Mouse (Mus musculus) right cerebral cortex, postnatal 14 days (tissue): ENCODE results near the gene Asb6.
A peak's percentile ranks its signal among the peaks of the same experiment; 100 is the strongest.

Experiments used
- DNase-seq: peaks from one replicate; pipeline ENCODE4 v3.0.0; 2022

Asb6 gene

GRCm38 (mm10) chr2:30830283-30830795 lies at the start of gene Asb6:
Gene Asb6 (minus strand): TSS chr2:30830333.
- no peak for DNase-seq

GRCm38 (mm10) chr2:30879481-30879880 lies 49.3 kb upstream of the Asb6 start:
- no peak for DNase-seq

GRCm38 (mm10) chr2:30875621-30876432 lies 45.7 kb upstream of the Asb6 start:
- no peak for DNase-seq

DNA sequence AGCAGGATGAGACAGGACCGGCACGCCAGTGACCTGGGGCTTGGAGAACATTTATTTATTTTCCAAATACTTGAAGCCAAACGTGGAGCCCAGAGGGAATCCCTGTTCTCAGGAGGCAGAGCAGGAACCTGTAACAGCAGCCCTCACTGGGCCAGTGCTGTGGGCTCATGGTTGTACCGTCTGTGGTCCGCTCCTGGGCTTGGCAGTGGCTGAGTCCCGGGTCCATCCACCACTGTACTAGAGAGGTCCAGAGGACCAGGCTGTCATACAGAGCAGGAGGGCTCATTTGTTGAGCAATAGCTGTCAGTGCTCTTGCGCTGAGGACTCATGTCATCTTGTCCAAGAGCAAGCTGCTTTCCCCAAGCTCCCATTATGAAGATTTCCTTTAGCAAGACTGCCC lies 45.0 kb upstream of the Asb6 start:
- DNase-seq: no peak

- no peak for DNase-seq
These were observed 44.3 kb upstream of the Asb6 start for GRCm38 (mm10) chr2:30874445-30874844.

GRCm38 (mm10) chr2:30872669-30873068 lies 42.5 kb upstream of the Asb6 start:
- no peak for DNase-seq

DNA sequence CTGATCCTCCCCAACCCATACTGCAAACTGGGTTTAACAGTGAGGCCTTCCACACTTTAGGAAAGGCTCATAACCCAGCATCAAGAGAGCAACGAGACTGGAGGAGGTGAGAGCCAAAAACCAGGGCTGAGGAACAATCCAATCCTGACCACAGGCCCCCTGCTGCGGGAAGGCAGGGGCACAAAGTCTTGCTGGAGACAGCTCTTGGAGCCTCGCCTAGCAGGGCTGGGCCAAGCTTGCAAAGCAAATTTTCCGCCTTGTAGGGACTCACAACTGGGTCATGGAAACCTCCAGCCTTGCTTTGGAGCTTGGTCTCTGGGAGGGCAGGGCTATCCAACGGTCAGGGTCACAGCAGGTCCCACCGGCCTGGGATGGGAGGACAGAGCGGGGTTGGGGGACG lies 40.7 kb upstream of the Asb6 start:
- no peak for DNase-seq

DNA sequence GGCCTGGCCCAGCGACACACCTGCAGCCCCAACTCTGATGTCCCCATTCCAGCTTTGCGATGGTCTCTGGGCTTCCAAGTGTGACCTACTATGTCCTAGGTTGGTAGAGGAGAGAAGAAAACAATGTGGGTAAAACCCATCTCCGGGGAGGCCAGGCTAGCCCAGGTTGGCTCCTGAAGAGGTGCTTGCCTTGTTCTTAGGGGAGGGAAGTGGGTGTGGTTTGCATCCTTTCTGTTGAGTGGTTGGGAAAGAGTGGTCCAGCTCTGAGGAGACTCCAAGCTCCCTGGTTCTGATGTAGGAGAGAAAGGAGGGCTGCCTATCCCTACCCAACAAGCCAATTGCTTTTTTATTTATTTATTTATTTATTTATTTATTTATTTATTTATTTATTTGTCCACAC lies 35.3 kb upstream of the Asb6 start:
- DNase-seq: no peak

DNA sequence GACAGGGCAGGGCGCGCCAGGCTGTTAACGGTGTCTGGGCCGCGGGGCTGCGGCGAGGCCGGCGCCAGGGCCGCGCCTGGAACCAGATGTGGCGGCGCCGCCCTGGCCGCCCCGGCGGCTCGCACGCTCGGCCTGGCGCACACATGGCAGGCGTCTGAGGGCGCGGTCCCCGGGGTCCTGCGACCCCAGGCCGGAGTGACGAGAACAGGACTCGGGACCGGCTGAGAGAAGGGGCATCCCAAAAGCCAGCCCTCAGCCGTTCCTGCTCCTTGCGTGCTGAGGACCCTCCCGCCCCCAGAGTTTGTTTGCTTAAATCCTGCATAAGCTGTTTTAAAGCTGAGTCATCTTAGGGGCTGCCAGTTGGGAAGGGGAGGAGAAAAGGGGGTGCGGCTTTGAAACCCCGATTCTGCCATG lies 34.8 kb upstream of the Asb6 start:
- no peak for DNase-seq

DNA sequence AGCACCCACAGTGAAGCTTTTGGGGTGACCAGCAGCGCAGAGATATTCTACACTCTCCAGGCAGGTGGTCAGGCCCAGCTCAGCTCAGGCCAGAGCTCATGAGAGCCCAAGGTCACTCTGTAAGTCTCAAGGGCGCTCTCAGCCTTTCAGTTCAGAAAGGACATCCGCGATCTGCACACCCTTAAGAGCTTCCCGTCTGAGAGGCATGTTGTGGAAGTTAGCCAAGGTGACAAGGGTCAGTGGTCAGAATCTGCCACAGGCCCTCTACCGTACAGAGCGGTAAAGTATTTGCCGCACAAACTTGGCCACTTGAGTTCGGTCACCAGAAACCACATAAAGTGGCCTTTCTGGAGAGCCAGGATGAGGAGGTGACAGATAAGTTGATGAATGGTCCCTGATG lies 33.4 kb upstream of the Asb6 start:
- no peak for DNase-seq

- no peak for DNase-seq
These were observed 31.9 kb upstream of the Asb6 start for GRCm38 (mm10) chr2:30862081-30862480.

DNA sequence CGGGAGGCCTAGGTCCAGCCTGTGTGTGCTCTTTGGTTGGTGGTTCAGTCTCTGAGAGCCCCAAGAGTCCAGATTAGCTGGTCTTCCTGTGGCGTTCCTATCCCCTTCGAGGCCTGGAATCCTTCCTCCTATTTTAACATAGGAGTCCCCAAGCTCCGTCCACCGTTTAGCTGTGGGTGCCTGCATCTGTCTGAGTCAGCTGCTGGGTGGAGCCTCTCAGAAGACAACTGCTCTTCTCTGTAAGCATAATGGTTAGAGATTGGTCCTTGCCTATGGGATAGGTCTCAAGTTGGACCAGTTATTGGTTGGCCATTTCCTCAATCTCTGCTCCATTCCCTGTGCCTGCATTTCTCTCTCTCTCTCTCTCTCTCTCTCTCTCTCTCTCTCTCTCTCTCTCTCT lies 29.6 kb upstream of the Asb6 start:
- DNase-seq: no peak

DNA sequence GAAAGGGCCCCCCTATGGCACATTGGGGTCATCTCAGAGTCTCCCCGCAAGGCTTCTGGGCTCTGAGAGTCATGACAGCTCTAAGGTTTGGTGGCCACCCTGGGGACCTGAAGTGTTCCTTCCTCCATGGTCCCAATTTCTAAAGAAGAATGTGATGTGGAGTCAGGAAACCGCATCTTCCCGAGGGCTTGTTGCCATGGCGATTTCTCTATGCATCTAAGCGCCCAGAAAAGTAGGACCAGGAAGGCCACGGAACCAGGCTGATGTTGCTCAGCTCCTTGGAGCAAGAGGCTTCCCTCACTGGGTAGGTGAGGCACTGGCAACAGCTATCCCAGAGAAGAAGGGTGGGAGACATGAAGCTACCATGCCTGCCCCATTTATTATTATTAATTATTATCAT lies 26.9 kb upstream of the Asb6 start:
- peak; percentile 39 for DNase-seq

GRCm38 (mm10) chr2:30852771-30853313 lies 22.7 kb upstream of the Asb6 start:
- DNase-seq: no peak

GRCm38 (mm10) chr2:30850581-30850980 lies 20.4 kb upstream of the Asb6 start:
- no peak for DNase-seq

DNA sequence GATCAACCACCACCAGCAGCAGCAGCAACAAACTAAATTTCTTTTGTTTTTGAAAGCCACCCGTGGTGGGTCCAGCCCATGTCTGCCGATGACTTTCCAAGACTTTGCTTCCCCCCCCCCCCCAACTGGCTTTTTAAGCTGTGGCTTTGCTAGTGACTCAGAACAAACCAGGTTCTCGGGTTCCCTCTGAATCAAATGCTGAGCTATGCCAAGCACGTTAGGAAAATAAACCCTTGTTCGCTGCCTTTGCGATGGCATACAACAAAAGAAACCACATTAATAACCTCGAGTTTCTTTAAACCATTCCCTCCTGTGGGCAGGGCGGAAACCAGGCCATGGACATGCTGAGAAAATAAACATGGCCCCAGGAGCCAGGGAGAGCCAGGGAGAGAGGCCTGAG lies 18.1 kb upstream of the Asb6 start:
- no peak for DNase-seq

GRCm38 (mm10) chr2:30846723-30847122 lies 16.6 kb upstream of the Asb6 start:
- no peak for DNase-seq

- DNase-seq: no peak
These were observed 16.1 kb upstream of the Asb6 start for GRCm38 (mm10) chr2:30846236-30846635.

GRCm38 (mm10) chr2:30845152-30846070 lies 15.3 kb upstream of the Asb6 start:
- DNase-seq: no peak

- no peak for DNase-seq
These were observed 12.5 kb upstream of the Asb6 start for GRCm38 (mm10) chr2:30842615-30843014.

DNA sequence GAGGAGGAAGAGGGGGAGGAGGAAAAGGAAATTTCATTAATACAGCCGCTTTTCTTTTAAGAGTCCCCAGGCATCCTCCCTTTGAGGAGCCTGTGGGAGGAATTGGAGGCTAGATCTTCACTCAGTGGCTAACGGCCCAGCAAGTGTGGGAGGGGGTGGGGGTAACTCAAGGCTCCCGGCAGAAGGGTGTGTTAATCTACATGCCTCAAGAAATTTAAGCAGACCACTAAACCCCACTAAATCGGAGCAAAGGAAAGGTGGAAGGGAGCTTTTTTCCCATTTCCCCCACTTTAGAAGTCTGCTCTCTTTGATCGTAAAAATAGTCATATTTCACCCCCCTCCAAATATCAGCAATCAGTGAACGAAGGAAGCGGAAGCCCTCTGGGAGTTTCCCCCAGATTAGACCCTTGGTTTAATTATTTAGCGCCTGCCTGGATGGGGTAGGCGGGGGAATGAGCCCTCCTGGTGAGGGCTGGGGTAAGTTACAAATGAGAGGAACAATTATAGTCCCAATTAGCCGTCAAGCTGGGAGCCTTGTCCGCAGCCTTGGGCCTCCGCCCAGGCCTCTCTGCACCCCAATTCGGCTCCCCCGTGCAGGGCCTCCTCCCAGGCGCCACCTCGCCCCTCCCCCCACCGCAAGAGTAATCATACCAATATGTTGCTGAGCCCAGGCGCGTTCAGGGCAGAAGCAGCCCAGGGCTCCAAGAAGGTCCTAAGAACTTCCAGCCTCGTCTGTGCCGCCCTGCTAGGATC lies 6.3 kb upstream of the Asb6 start:
- peak; percentile 40 for DNase-seq

DNA sequence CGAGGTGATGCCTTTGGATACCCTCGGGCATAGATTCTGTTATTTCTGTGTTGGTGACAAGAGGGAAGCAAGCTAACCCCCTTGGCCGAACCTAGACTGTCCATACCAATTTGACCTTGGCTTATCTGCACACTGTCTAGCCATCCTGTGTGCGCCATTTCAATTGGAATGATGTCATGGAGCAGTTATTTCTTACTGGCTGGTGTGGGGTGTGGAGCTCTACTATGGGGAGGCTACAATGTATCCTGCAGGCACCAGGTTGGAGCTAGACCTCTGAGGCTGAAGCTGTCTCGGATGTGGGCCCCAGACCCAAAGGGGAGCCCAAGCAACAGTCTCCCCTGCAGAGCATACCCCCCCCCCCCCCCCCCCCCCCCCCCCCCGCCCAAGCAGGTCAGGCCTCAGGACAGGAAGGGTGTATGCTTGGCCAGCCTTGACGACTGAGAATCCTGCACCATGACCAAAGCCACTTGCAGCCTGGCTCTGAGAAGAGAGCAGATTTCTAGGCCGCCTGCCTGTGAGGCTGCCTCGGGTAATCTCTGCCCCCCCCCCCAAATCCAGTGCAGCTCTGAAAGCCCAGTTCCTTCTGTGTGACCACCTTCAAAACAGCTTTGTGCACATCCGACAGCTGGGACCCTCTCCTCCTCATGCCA lies 4.4 kb upstream of the Asb6 start, which contains the start of gene Prrx2:
TSS of gene Prrx2 (plus strand) at position 600 of the 650 bp plus-strand sequence.
- DNase-seq: no peak
